Mouse (Mus musculus) limb, embryonic 14.5 days (tissue): Measurements from ENCODE around the gene Gdf7. TPM values are rescaled to one million over a fixed set of nuclear protein-coding genes. Genes with fewer than 3 reads are reported as not detected.

Experiments
- ATAC-seq: fragments of 200-750 bp; cut with Nextera tagmentation; 2 replicates; pipeline ENCODE4 v1.8.0; 2017; ENCODE audit warnings: low read depth, moderate number of reproducible peaks, moderate TSS enrichment; ENCODE audit not compliant: low FRiP score
- DNase-seq: peaks from one replicate; pipeline ENCODE4 v3.0.0-alpha.2; 2015; ENCODE audit warnings: low spot score
- H3K27ac ChIP-seq: fragments of 300-500 bp; sonication (generic); replicated peaks from 2 replicates; pipeline ENCODE4 v1.5.1; 2014; ENCODE audit warnings: low read depth, mild to moderate bottlenecking, low read length, moderate library complexity, mixed read lengths
- H3K27me3 ChIP-seq: fragments of 300-500 bp; sonication (generic); 2 replicates; pipeline ENCODE4 v1.6.1; 2014; ENCODE audit warnings: low read length, mixed read lengths; ENCODE audit not compliant: control insufficient read depth, insufficient read depth
- H3K36me3 ChIP-seq: fragments of 300-500 bp; sonication (generic); 2 replicates; pipeline ENCODE4 v1.6.1; 2014; ENCODE audit warnings: mild to moderate bottlenecking, low read length, moderate library complexity, mixed read lengths; ENCODE audit not compliant: control insufficient read depth, insufficient read depth
- H3K4me1 ChIP-seq: fragments of 300-500 bp; sonication (generic); 2 replicates; pipeline ENCODE4 v1.6.1; 2014; ENCODE audit warnings: antibody characterized with exemption, low read length, mixed read lengths; ENCODE audit not compliant: control insufficient read depth, insufficient read depth
- H3K4me2 ChIP-seq: fragments of 300-500 bp; sonication (generic); replicated peaks from 2 replicates; pipeline ENCODE4 v1.6.1; 2014; ENCODE audit warnings: low read depth, mild to moderate bottlenecking, low read length, moderate library complexity; ENCODE audit not compliant: severe bottlenecking
- H3K4me3 ChIP-seq: fragments of 300-500 bp; sonication (generic); replicated peaks from 2 replicates; pipeline ENCODE4 v1.5.1; 2014; ENCODE audit warnings: low read length
- H3K9ac ChIP-seq: fragments of 300-500 bp; sonication (generic); 2 replicates; pipeline ENCODE4 v1.6.1; 2014; ENCODE audit warnings: mild to moderate bottlenecking, low read depth, low read length, moderate library complexity; ENCODE audit not compliant: severe bottlenecking
- H3K9me3 ChIP-seq: fragments of 300-500 bp; sonication (generic); 2 replicates; pipeline ENCODE4 v1.6.1; 2016; ENCODE audit warnings: low read length; ENCODE audit not compliant: control insufficient read depth
- POLR2A ChIP-seq: fragments of 200-500 bp; IDR thresholded peaks from 2 replicates; pipeline ENCODE4 v1.8.0; 2012; ENCODE audit warnings: inconsistent platforms, mild to moderate bottlenecking, moderate library complexity, borderline replicate concordance; ENCODE audit not compliant: insufficient read depth, insufficient read length; ENCODE audit errors: extremely low read depth
- WGBS: fragments of 180-500 bp; shearing (Covaris S2); extraction: QIAGEN DNeasy Blood & Tissue Kit; methylation state at CpG from one replicate; pipeline ENCODE4 v1.1.7; 2014; 5-methylcytosine and 5-hydroxymethylcytosine counted together
- polyA plus RNA-seq, 2 experiments: library from polyadenylated mRNA; depleted of rRNA in 1 of 2; stranded (reverse) in 1 of 2; unstranded in 1 of 2; fragments of >200 nt; fragmentation: Nextera tagmentation in 1 of 2; extraction: Ambion mirVana in 1 of 2; gene quantifications; 2 replicates each; pipeline versions ENCODE4 v1.2.1 to v1.2.3; 2012 to 2014

Gdf7 gene
- polyA plus RNA-seq, 2 experiments = 0.34 to 0.62 TPM

- Histone ChIP-seq H3K9ac (no peak overlapping the region), H3K36me3 (peaks cover 48% of the 10 kb centered on the region), H3K27me3 (no peaks in the 10 kb centered on the region), H3K9me3 (no peaks in the 10 kb centered on the region), H3K4me1 (no peaks in the 10 kb centered on the region; the same call in 1 of the 2 replicates), H3K27ac (no peak overlapping the region), H3K4me3 (no peak overlapping the region), H3K4me2 (no peak overlapping the region)
- 73% methylated on average over 4 of the region's 4 CpGs for WGBS
- TF ChIP-seq POLR2A = no peak
- ATAC-seq = no peak
- no peak for DNase-seq
These were observed 32.5 kb upstream of the Gdf7 start for GRCm38 (mm10) chr12:8334261-8334660.

GRCm38 (mm10) chr12:8333617-8334016 is 31.9 kb upstream of the Gdf7 start:
- peaks cover 44% of the 10 kb centered on the region for H3K36me3 ChIP-seq
- no peak for TF ChIP-seq POLR2A
- WGBS = 93% methylated on average over 8 of the region's 8 CpGs

GRCm38 (mm10) chr12:8332174-8332542 is 30.4 kb upstream of the Gdf7 start:
- H3K4me2 ChIP-seq = no peak overlapping the region
- WGBS = 62% methylated on average over 5 of the region's 5 CpGs
- no peak overlapping the region for H3K4me3 ChIP-seq
- H3K36me3 ChIP-seq = peaks cover 36% of the 10 kb centered on the region
- no peak overlapping the region for H3K27ac ChIP-seq
- DNase-seq = no peak
- H3K27me3 ChIP-seq = no peaks in the 10 kb centered on the region
- peaks cover 6% of the 10 kb centered on the region; the same call in 1 of the 2 replicates for H3K4me1 ChIP-seq
- H3K9ac ChIP-seq = no peak overlapping the region
- ATAC-seq = no peak
- TF ChIP-seq POLR2A = no peak
- H3K9me3 ChIP-seq = no peaks in the 10 kb centered on the region

More at GRCm38 (mm10) chr12:8333617-8334016, 31.9 kb upstream of the Gdf7 start:
- no peak for DNase-seq
- no peaks in the 10 kb centered on the region for H3K27me3 ChIP-seq
- no peak overlapping the region for H3K4me3 ChIP-seq
- H3K27ac ChIP-seq = no peak overlapping the region
- no peaks in the 10 kb centered on the region; the same call in 1 of the 2 replicates for H3K4me1 ChIP-seq
- H3K9me3 ChIP-seq = no peaks in the 10 kb centered on the region
- ATAC-seq = no peak
- H3K9ac ChIP-seq = no peak overlapping the region
- H3K4me2 ChIP-seq = no peak overlapping the region

- Histone ChIP-seq H3K36me3 (peaks cover 32% of the 10 kb centered on the region), H3K9me3 (no peaks in the 10 kb centered on the region), H3K4me2 (no peak overlapping the region), H3K9ac (no peak overlapping the region), H3K4me1 (peaks cover 9% of the 10 kb centered on the region; the same call in 1 of the 2 replicates), H3K27ac (no peak overlapping the region), H3K4me3 (no peak overlapping the region), H3K27me3 (no peaks in the 10 kb centered on the region)
- no peak for TF ChIP-seq POLR2A
- no peak for DNase-seq
- peak; percentile 21; the same call in 1 of the 2 replicates for ATAC-seq
- 67% methylated on average over 14 of the region's 14 CpGs for WGBS
These were observed 29.9 kb upstream of the Gdf7 start for GRCm38 (mm10) chr12:8331489-8332173.

- 92% methylated on average over 7 of the region's 7 CpGs for WGBS
- peaks cover 24% of the 10 kb centered on the region for H3K36me3 ChIP-seq
- no peak overlapping the region for H3K4me2 ChIP-seq
- H3K9me3 ChIP-seq = no peaks in the 10 kb centered on the region
- H3K9ac ChIP-seq = no peak overlapping the region
- no peak overlapping the region for H3K4me3 ChIP-seq
- peaks cover 9% of the 10 kb centered on the region; the same call in 1 of the 2 replicates for H3K4me1 ChIP-seq
- TF ChIP-seq POLR2A = no peak
- H3K27me3 ChIP-seq = no peaks in the 10 kb centered on the region
- no peak overlapping the region for H3K27ac ChIP-seq
- ATAC-seq = no peak
- no peak for DNase-seq
These were observed 27.5 kb upstream of the Gdf7 start for GRCm38 (mm10) chr12:8329236-8329635.

- peaks cover 9% of the 10 kb centered on the region; the same call in 1 of the 2 replicates for H3K4me1 ChIP-seq
- peaks cover 29% of the 10 kb centered on the region for H3K36me3 ChIP-seq
- no peaks in the 10 kb centered on the region for H3K27me3 ChIP-seq
- no peak overlapping the region for H3K4me3 ChIP-seq
- H3K4me2 ChIP-seq = no peak overlapping the region
- no peak overlapping the region for H3K27ac ChIP-seq
- DNase-seq = no peak
- peak overlapping the region; percentile 25; the same call in 1 of the 2 replicates for H3K9ac ChIP-seq
- no peak for TF ChIP-seq POLR2A
- 88% methylated on average over 1 of the region's 1 CpGs for WGBS
- no peak for ATAC-seq
- no peaks in the 10 kb centered on the region for H3K9me3 ChIP-seq
These were observed 25.9 kb upstream of the Gdf7 start for GRCm38 (mm10) chr12:8327675-8328053.
